Mouse (Mus musculus) cortical plate, adult 2 months (tissue): ENCODE data around the gene Gcnt3.

Experiments used
- CTCF ChIP-seq: fragments of 200-500 bp; IDR thresholded peaks from 2 replicates; pipeline ENCODE4 v1.5.1; 2011; ENCODE audit warnings: mild to moderate bottlenecking, control low read depth, low read length; ENCODE audit not compliant: insufficient read depth; ENCODE audit errors: extremely low read depth
- POLR2A ChIP-seq: fragments of 200-500 bp; IDR thresholded peaks from 2 replicates; pipeline ENCODE4 v1.6.1; 2011; ENCODE audit warnings: mild to moderate bottlenecking, low read length, control low read depth; ENCODE audit not compliant: insufficient read depth; ENCODE audit errors: extremely low read depth

GRCm38 (mm10) chr9:70042935-70043334 lies 5.0 kb upstream of the Gcnt3 start:
- no peak for TF ChIP-seq CTCF
- no peak for TF ChIP-seq POLR2A
